Mouse (Mus musculus): ENCODE measurements at regions not wholly inside any gene's neighbourhood (a gene's known extent, or its start where the extent isn't known, plus 50 kb on each side); places are given as distances from the start of the nearest gene placed in this dataset.

- no peak overlapping the region for H3K4me3 ChIP-seq (ENCODE audit: extremely low read depth, insufficient read depth, insufficient read length)
- DNase-seq (ENCODE audit: low read depth in 1 of 2, low spot score in 2 of 2) = no peak
- H3K4me1 ChIP-seq (ENCODE audit: control insufficient read depth, insufficient read depth, insufficient read length) = no peaks in the 10 kb centered on the region
- H3K36me3 ChIP-seq (ENCODE audit: control insufficient read depth, insufficient read depth, low read length) = no peaks in the 10 kb centered on the region
- WGBS = 76% methylated on average over 11 of the region's 11 CpGs
- H3K27me3 ChIP-seq (ENCODE audit: control insufficient read depth, insufficient read depth, low read length) = no peaks in the 10 kb centered on the region
- H3K27ac ChIP-seq (ENCODE audit: insufficient read depth, low read length) = no peak overlapping the region
- TF ChIP-seq CTCF (IDR thresholded peaks at IDR 0.05; ENCODE audit: extremely low read depth, insufficient read depth, insufficient read length, insufficient replicate concordance) (no peak), POLR2A (IDR thresholded peaks at IDR 0.05; ENCODE audit: low read depth, low read length) (no peak)
These were observed 225.2 kb downstream of the 3100002H09Rik start for GRCm38 (mm10) chr4:124385106-124386055.

GRCm38 (mm10) chr4:124376504-124376903, 234.1 kb downstream of the 3100002H09Rik start:
- 62% methylated on average over 5 of the region's 5 CpGs for WGBS
- Histone ChIP-seq H3K4me3 (ENCODE audit: extremely low read depth, insufficient read depth, insufficient read length) (no peak overlapping the region), H3K27me3 (ENCODE audit: control insufficient read depth, insufficient read depth, low read length) (no peaks in the 10 kb centered on the region), H3K27ac (ENCODE audit: insufficient read depth, low read length) (no peak overlapping the region), H3K36me3 (ENCODE audit: control insufficient read depth, insufficient read depth, low read length) (no peaks in the 10 kb centered on the region), H3K4me1 (ENCODE audit: control insufficient read depth, insufficient read depth, insufficient read length) (no peaks in the 10 kb centered on the region)
- no peak for DNase-seq (ENCODE audit: low read depth in 1 of 2, low spot score in 2 of 2)
- TF ChIP-seq POLR2A (IDR thresholded peaks at IDR 0.05; ENCODE audit: low read depth, low read length) (no peak), CTCF (IDR thresholded peaks at IDR 0.05; ENCODE audit: extremely low read depth, insufficient read depth, insufficient read length, insufficient replicate concordance) (no peak)

DNA sequence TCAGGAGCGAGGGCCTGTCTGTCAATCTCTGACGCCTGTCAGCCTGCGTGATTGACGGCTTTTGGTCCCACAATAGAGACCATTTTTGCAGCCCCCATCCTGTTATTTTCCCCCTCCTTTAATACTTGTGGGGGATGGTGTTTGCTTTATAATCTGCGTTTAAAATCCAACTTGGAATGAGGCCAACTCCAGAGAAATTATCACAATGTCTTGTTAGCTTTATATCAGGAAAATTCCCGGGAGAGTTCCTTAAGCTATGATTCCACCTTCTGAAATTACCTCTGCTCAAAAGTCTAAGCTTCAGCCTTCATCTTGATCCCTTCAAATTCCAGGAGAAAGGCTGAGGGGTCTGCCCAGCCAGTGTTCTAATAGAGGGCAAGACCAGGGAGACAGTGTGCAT, 235.0 kb downstream of the 3100002H09Rik start:
- Histone ChIP-seq H3K27me3 (ENCODE audit: control insufficient read depth, insufficient read depth, low read length) (no peaks in the 10 kb centered on the region), H3K36me3 (ENCODE audit: control insufficient read depth, insufficient read depth, low read length) (no peaks in the 10 kb centered on the region), H3K4me1 (ENCODE audit: control insufficient read depth, insufficient read depth, insufficient read length) (no peaks in the 10 kb centered on the region), H3K4me3 (ENCODE audit: extremely low read depth, insufficient read depth, insufficient read length) (no peak overlapping the region), H3K27ac (ENCODE audit: insufficient read depth, low read length) (no peak overlapping the region)
- no peak for TF ChIP-seq CTCF (IDR thresholded peaks at IDR 0.05; ENCODE audit: extremely low read depth, insufficient read depth, insufficient read length, insufficient replicate concordance)
- no peak for TF ChIP-seq POLR2A (IDR thresholded peaks at IDR 0.05; ENCODE audit: low read depth, low read length)
- 68% methylated on average over 6 of the region's 6 CpGs for WGBS
- DNase-seq (ENCODE audit: low read depth in 1 of 2, low spot score in 2 of 2) = no peak

- no peak for TF ChIP-seq CTCF (IDR thresholded peaks at IDR 0.05; ENCODE audit: extremely low read depth, insufficient read depth, insufficient read length, insufficient replicate concordance)
- TF ChIP-seq POLR2A (IDR thresholded peaks at IDR 0.05; ENCODE audit: low read depth, low read length) = no peak
- DNase-seq (ENCODE audit: low read depth in 1 of 2, low spot score in 2 of 2) = no peak
- WGBS = 83% methylated on average over 3 of the region's 3 CpGs
- H3K27ac ChIP-seq (ENCODE audit: insufficient read depth, low read length) = no peak overlapping the region
- H3K4me1 ChIP-seq (ENCODE audit: control insufficient read depth, insufficient read depth, insufficient read length) = no peaks in the 10 kb centered on the region
- H3K36me3 ChIP-seq (ENCODE audit: control insufficient read depth, insufficient read depth, low read length) = no peaks in the 10 kb centered on the region
- no peaks in the 10 kb centered on the region for H3K27me3 ChIP-seq (ENCODE audit: control insufficient read depth, insufficient read depth, low read length)
- H3K4me3 ChIP-seq (ENCODE audit: extremely low read depth, insufficient read depth, insufficient read length) = no peak overlapping the region
These were observed 241.8 kb downstream of the 3100002H09Rik start for GRCm38 (mm10) chr4:124368831-124369230.

GRCm38 (mm10) chr4:124368085-124368484, 242.5 kb downstream of the 3100002H09Rik start:
- no peak for DNase-seq (ENCODE audit: low read depth in 1 of 2, low spot score in 2 of 2)
- Histone ChIP-seq H3K27me3 (ENCODE audit: control insufficient read depth, insufficient read depth, low read length) (no peaks in the 10 kb centered on the region), H3K27ac (ENCODE audit: insufficient read depth, low read length) (no peak overlapping the region), H3K4me3 (ENCODE audit: extremely low read depth, insufficient read depth, insufficient read length) (no peak overlapping the region), H3K4me1 (ENCODE audit: control insufficient read depth, insufficient read depth, insufficient read length) (no peaks in the 10 kb centered on the region), H3K36me3 (ENCODE audit: control insufficient read depth, insufficient read depth, low read length) (no peaks in the 10 kb centered on the region)
- no peak for TF ChIP-seq POLR2A (IDR thresholded peaks at IDR 0.05; ENCODE audit: low read depth, low read length)
- TF ChIP-seq CTCF (IDR thresholded peaks at IDR 0.05; ENCODE audit: extremely low read depth, insufficient read depth, insufficient read length, insufficient replicate concordance) = no peak
- 81% methylated on average over 10 of the region's 10 CpGs for WGBS

GRCm38 (mm10) chr4:124360578-124360908, 250.1 kb downstream of the 3100002H09Rik start:
- no peak for TF ChIP-seq CTCF (IDR thresholded peaks at IDR 0.05; ENCODE audit: extremely low read depth, insufficient read depth, insufficient read length, insufficient replicate concordance)
- H3K27me3 ChIP-seq (ENCODE audit: control insufficient read depth, insufficient read depth, low read length) = no peaks in the 10 kb centered on the region
- H3K4me1 ChIP-seq (ENCODE audit: control insufficient read depth, insufficient read depth, insufficient read length) = no peaks in the 10 kb centered on the region
- H3K36me3 ChIP-seq (ENCODE audit: control insufficient read depth, insufficient read depth, low read length) = no peaks in the 10 kb centered on the region
- no peak for DNase-seq (ENCODE audit: low read depth in 1 of 2, low spot score in 2 of 2)
- H3K27ac ChIP-seq (ENCODE audit: insufficient read depth, low read length) = no peak overlapping the region
- 56% methylated on average over 6 of the region's 6 CpGs for WGBS
- no peak overlapping the region for H3K4me3 ChIP-seq (ENCODE audit: extremely low read depth, insufficient read depth, insufficient read length)

Measured in spleen, adult 2 months (tissue).